Mouse (Mus musculus) heart, postnatal 0 days (tissue): Measurements from ENCODE around the gene Fnbp1.

Experiments
- CTCF ChIP-seq: IDR thresholded peaks from 2 replicates; pipeline ENCODE4 v1.5.1; 2016; ENCODE audit warnings: antibody characterized with exemption, control low read depth, low read depth
- EP300 ChIP-seq: IDR thresholded peaks from 2 replicates; pipeline ENCODE4 v1.6.1; 2016; ENCODE audit warnings: antibody characterized with exemption, low read depth

- TF ChIP-seq CTCF: no peak
- TF ChIP-seq EP300: no peak
Measured at GRCm38 (mm10) chr2:31137018-31137590, 4.7 kb downstream of the Fnbp1 start.
